Mouse (Mus musculus) limb, embryonic 10.5 days (tissue): ENCODE results near the gene Tmem104. TPM values are rescaled to one million over a fixed set of nuclear protein-coding genes. Genes with fewer than 3 reads are reported as not detected.

Experiments
- DNase-seq: peaks from one replicate; pipeline ENCODE4 v3.0.0-alpha.2; 2017; ENCODE audit warnings: low spot score
- H3K27ac ChIP-seq: fragments of 300-500 bp; sonication (generic); 2 replicates; pipeline ENCODE4 v1.5.1; 2016; ENCODE audit warnings: mild to moderate bottlenecking
- H3K27me3 ChIP-seq: fragments of 300-500 bp; sonication (generic); 2 replicates; pipeline ENCODE4 v1.6.1; 2016; ENCODE audit warnings: low read depth, mild to moderate bottlenecking; ENCODE audit not compliant: poor library complexity, severe bottlenecking
- H3K36me3 ChIP-seq: fragments of 300-500 bp; sonication (generic); 2 replicates; pipeline ENCODE4 v1.6.1; 2016; ENCODE audit warnings: mild to moderate bottlenecking, moderate library complexity
- H3K4me1 ChIP-seq: fragments of 300-500 bp; sonication (generic); 2 replicates; pipeline ENCODE4 v1.6.1; 2016
- H3K4me3 ChIP-seq: fragments of 300-500 bp; sonication (generic); 2 replicates; pipeline ENCODE4 v1.5.1; 2016; ENCODE audit warnings: mild to moderate bottlenecking, moderate library complexity
- H3K9me3 ChIP-seq: fragments of 300-500 bp; sonication (generic); replicated peaks from 2 replicates; pipeline ENCODE4 v1.6.1; 2016; ENCODE audit warnings: mild to moderate bottlenecking
- WGBS: fragments of 180-500 bp; shearing (Covaris S2); methylation state at CpG from one replicate; pipeline ENCODE4 v1.1.7; 2016; 5-methylcytosine and 5-hydroxymethylcytosine counted together
- polyA plus RNA-seq: library from polyadenylated mRNA; unstranded; fragments of >200 nt; fragmentation: Nextera tagmentation; extraction: Ambion mirVana; gene quantifications from 2 replicates; pipeline ENCODE4 v1.2.1, GENCODE M21; 2016

Gene Tmem104
- polyA plus RNA-seq, 1 experiment from 2014 or later, result 9.8 TPM

DNA sequence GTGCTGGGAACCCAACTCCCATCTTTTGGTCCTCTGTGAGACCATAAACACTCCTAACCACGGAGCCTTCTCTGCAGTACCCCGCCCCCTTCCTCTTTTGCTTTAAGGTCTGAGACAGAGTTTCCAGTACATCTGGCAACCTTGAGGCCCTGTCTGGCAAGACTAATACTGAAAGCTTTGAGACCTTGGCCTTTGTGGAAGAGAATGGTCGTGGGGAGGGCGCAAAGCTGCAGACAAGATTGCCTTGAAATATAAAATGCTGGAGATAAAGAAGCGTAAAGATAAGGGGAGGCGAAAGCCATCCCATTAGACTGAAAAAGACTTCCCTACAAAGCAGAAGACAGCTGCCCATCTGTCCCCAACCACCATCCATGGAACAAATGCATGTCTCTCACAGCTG lies 88.2 kb downstream of the Tmem104 start:
- H3K4me3 ChIP-seq, result 0 out of 2 replicates have a peak overlapping the region, but pooled peaks have one; percentile 63
- 86% methylated on average over 6 of the region's 6 CpGs for WGBS

DNA sequence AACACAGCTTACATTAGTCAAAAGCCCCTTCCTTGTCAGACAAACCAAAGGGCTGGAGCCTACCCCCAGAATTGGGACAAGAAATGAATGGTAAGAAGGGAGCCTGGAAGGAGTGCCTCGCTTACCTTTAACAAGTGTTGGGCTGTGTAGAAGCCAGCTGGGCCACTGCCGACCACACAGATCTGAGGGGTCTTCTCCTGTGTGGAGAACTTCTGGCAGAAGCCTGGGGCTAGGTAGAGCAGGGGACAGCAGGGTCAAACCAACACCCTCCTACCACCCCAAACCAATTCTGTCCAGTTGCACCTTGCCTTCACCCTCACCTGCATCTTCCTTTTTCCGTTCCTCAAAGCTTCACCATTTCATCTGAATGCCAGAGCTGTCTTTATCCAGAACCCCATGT lies 88.7 kb downstream of the Tmem104 start:
- WGBS, result 64% methylated on average over 3 of the region's 3 CpGs
- no peaks in the 10 kb centered on the region for H3K27me3 ChIP-seq
- 0 out of 2 replicates have a peak overlapping the region, but pooled peaks have one; percentile 85 for H3K27ac ChIP-seq
- peak overlapping the region; percentile 63 for H3K4me3 ChIP-seq
- H3K9me3 ChIP-seq, result no peaks in the 10 kb centered on the region
- H3K4me1 ChIP-seq, result peaks cover 36% of the 10 kb centered on the region
- H3K36me3 ChIP-seq, result no peaks in the 10 kb centered on the region
- no peak for DNase-seq

More for the DNA sequence above, 88.2 kb downstream of the Tmem104 start:
- Histone ChIP-seq H3K27me3 (no peaks in the 10 kb centered on the region), H3K9me3 (no peaks in the 10 kb centered on the region), H3K36me3 (no peaks in the 10 kb centered on the region), H3K4me1 (peaks cover 36% of the 10 kb centered on the region), H3K27ac (no peak overlapping the region)
- DNase-seq, result no peak

- no peaks in the 10 kb centered on the region for H3K9me3 ChIP-seq
- WGBS, result under 1% methylated on average over 42 of the region's 42 CpGs
- H3K27ac ChIP-seq, result peak within 1 kb of the TSS; percentile 85
- no peaks in the 10 kb centered on the region for H3K27me3 ChIP-seq
- peak within 1 kb of the TSS; percentile 63 for H3K4me3 ChIP-seq
- H3K36me3 ChIP-seq, result no peaks in the 10 kb centered on the region
- peak; percentile 95 for DNase-seq
- peaks cover 32% of the 10 kb centered on the region for H3K4me1 ChIP-seq
Measured at GRCm38 (mm10) chr11:115276780-115277603, 89.7 kb downstream of the Tmem104 start, which contains the start of gene Fdxr. Gene Fdxr (minus strand): TSS chr11:115277050.

DNA sequence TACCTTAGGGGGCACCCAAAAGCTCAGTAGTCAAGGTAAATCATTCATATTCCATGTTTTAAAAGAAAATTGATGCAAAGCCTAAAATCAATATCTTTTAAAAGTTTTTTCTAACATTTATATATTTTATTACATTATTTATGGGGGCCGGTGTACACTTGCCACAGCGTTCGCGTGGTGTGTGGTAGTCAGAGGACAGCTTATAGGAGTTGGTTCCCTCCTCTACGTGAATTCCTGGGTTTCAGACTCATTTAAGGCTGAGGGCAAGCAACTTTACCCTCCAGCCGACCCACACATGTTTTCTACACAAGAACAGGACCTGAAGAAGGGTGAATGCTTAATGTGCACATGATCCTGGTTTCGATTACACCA lies 90.3 kb downstream of the Tmem104 start:
- no peak for DNase-seq

GRCm38 (mm10) chr11:115278176-115278575 lies 90.9 kb downstream of the Tmem104 start:
- Histone ChIP-seq H3K4me1 (peaks cover 28% of the 10 kb centered on the region), H3K27me3 (no peaks in the 10 kb centered on the region), H3K27ac (no peak overlapping the region), H3K9me3 (no peaks in the 10 kb centered on the region), H3K36me3 (no peaks in the 10 kb centered on the region), H3K4me3 (peak overlapping the region; percentile 63)
- 72% methylated on average over 6 of the region's 6 CpGs for WGBS
- no peak for DNase-seq

More for the DNA sequence above, 90.3 kb downstream of the Tmem104 start:
- H3K27me3 ChIP-seq, result no peaks in the 10 kb centered on the region
- 21% methylated on average over 7 of the region's 7 CpGs for WGBS
- peak overlapping the region; percentile 63 for H3K4me3 ChIP-seq
- H3K36me3 ChIP-seq, result no peaks in the 10 kb centered on the region
- H3K4me1 ChIP-seq, result peaks cover 32% of the 10 kb centered on the region
- no peaks in the 10 kb centered on the region for H3K9me3 ChIP-seq
- H3K27ac ChIP-seq, result peak overlapping the region; percentile 85

DNA sequence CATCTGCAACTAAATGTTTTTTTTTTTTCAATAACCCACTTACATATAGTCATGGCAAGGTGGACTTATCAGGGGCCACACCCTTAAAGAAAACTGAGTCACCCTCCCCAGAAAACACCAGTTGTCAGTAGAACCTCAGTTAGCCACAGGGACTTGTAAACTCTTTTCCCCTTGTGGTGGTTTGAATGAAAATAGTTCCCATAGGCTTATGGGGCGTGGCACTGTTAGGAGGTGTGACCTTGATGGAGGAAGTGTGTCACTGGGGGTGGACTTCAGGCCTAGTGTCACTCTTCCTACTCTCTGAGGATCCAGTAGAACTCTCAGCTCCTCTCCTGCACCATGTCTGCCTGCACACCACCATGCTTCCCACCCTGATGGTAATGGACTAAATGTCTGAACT lies 92.4 kb downstream of the Tmem104 start:
- Histone ChIP-seq H3K27ac (no peak overlapping the region), H3K36me3 (no peaks in the 10 kb centered on the region), H3K9me3 (no peaks in the 10 kb centered on the region), H3K4me3 (no peak overlapping the region), H3K4me1 (peaks cover 29% of the 10 kb centered on the region), H3K27me3 (no peaks in the 10 kb centered on the region; the same call in 1 of the 2 replicates)
- 71% methylated on average over 1 of the region's 1 CpGs for WGBS
- no peak for DNase-seq

- H3K9me3 ChIP-seq, result no peaks in the 10 kb centered on the region
- DNase-seq, result no peak
- H3K36me3 ChIP-seq, result no peaks in the 10 kb centered on the region
- H3K27ac ChIP-seq, result no peak overlapping the region
- H3K27me3 ChIP-seq, result no peaks in the 10 kb centered on the region; the same call in 1 of the 2 replicates
- no peak overlapping the region for H3K4me3 ChIP-seq
- WGBS, result 73% methylated on average over 8 of the region's 8 CpGs
- H3K4me1 ChIP-seq, result peaks cover 15% of the 10 kb centered on the region
Measured at GRCm38 (mm10) chr11:115282295-115282694, 95.0 kb downstream of the Tmem104 start.

- Histone ChIP-seq H3K4me3 (no peak overlapping the region), H3K4me1 (peaks cover 11% of the 10 kb centered on the region), H3K36me3 (no peaks in the 10 kb centered on the region), H3K27ac (no peak overlapping the region), H3K9me3 (no peaks in the 10 kb centered on the region), H3K27me3 (no peaks in the 10 kb centered on the region; the same call in 1 of the 2 replicates)
- no peak for DNase-seq
- 83% methylated on average over 8 of the region's 8 CpGs for WGBS
Measured at GRCm38 (mm10) chr11:115282723-115283485, 95.6 kb downstream of the Tmem104 start.

DNA sequence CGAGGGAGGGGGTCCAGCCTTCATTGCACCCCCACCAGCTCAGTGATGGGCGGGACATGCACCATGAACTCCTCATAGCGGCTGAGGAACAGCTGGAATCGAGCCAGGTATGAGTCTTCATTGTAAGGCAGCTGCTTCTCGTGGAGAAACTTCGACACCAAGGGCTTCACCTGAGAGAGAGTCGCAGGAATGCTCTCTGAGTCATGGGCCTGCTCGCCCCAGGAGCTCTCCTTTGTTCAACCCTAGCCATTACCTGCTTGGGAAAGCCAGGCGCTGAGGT lies 96.1 kb downstream of the Tmem104 start:
- no peaks in the 10 kb centered on the region; the same call in 1 of the 2 replicates for H3K27me3 ChIP-seq
- H3K4me1 ChIP-seq, result peaks cover 6% of the 10 kb centered on the region; the same call in 1 of the 2 replicates
- no peak overlapping the region for H3K27ac ChIP-seq
- H3K4me3 ChIP-seq, result no peak overlapping the region
- no peaks in the 10 kb centered on the region for H3K9me3 ChIP-seq
- 73% methylated on average over 9 of the region's 9 CpGs for WGBS
- no peaks in the 10 kb centered on the region for H3K36me3 ChIP-seq
- DNase-seq, result no peak

DNA sequence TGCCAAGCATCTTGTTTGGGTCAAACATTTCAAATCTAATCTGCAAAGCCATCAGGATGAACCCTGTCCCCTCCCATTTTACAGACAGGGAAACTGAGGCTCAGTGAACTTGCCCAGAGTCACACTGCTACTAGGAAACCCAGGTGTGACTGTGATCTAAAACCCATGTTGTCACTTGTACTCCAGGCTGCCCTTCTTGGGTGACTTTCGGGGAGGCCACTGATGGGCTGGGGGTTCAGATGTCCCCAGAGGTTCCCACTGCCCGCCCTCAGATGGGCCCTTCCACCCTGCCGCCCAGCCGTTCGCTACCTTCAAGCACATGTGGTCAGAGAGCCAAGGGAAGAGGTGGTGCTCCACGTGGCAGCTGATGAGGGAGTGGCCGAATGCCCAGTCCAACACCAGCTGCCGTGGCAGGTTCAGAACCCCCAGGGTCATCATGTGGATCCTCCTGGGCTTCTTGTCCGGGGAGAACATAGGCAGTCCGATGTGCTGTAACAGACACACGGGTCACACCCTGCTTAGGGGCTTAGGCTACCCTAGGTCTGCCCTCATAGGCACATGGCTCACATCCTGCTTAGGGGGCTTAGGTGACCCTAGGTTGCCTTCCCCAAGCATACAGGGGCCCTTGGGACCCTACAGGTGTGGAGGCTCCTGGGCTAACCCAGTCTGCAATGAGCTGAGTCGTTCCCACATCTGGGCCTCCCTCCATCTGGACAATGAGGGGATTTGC lies 96.8 kb downstream of the Tmem104 start:
- no peaks in the 10 kb centered on the region; the same call in 1 of the 2 replicates for H3K27me3 ChIP-seq
- no peak overlapping the region for H3K27ac ChIP-seq
- H3K9me3 ChIP-seq, result no peaks in the 10 kb centered on the region
- peaks cover 6% of the 10 kb centered on the region; the same call in 1 of the 2 replicates for H3K4me1 ChIP-seq
- no peak for DNase-seq
- H3K4me3 ChIP-seq, result no peak overlapping the region
- WGBS, result 84% methylated on average over 12 of the region's 12 CpGs
- H3K36me3 ChIP-seq, result no peaks in the 10 kb centered on the region

DNA sequence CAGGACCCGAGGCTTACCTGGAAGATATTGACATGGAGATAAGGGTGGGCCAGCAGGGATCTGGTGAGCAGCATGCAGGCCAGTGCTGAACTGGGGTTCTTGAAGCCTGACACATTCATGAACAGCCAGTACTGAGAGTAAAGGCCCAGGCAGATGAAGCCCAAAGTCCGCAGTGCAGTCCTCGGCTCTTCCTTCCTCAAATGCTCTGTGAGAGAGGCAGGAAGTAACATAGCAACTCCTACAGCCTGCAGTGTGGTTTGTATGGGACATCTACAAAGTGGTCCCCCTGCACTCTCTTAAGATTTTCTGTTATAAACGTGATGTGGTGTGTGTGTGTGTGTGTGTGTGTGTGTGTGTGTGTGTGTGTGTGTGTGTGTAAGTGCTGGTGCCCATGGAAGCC lies 98.0 kb downstream of the Tmem104 start:
- H3K9me3 ChIP-seq, result no peaks in the 10 kb centered on the region
- H3K4me1 ChIP-seq, result peaks cover 6% of the 10 kb centered on the region; the same call in 1 of the 2 replicates
- WGBS, result 73% methylated on average over 4 of the region's 4 CpGs
- H3K27ac ChIP-seq, result no peak overlapping the region
- H3K36me3 ChIP-seq, result no peaks in the 10 kb centered on the region
- H3K4me3 ChIP-seq, result no peak overlapping the region
- H3K27me3 ChIP-seq, result no peaks in the 10 kb centered on the region; the same call in 1 of the 2 replicates
- no peak for DNase-seq

GRCm38 (mm10) chr11:115286201-115286993 lies 99.1 kb downstream of the Tmem104 start:
- no peak for DNase-seq
- H3K27ac ChIP-seq, result no peak overlapping the region
- peaks cover 6% of the 10 kb centered on the region; the same call in 1 of the 2 replicates for H3K4me1 ChIP-seq
- H3K4me3 ChIP-seq, result no peak overlapping the region
- H3K27me3 ChIP-seq, result no peaks in the 10 kb centered on the region; the same call in 1 of the 2 replicates
- WGBS, result 81% methylated on average over 19 of the region's 19 CpGs
- H3K36me3 ChIP-seq, result no peaks in the 10 kb centered on the region
- H3K9me3 ChIP-seq, result no peaks in the 10 kb centered on the region
